Mouse (Mus musculus) MEL (cell line): ENCODE measurements around the gene Lman1l. TPM values are rescaled to one million over a fixed set of nuclear protein-coding genes. Genes with fewer than 3 reads are reported as not detected.

ENCODE experiments used
- DNase-seq: peaks from one replicate; pipeline ENCODE4 v3.0.0; 2011; ENCODE audit warnings: low read depth, low spot score
- H3K27ac ChIP-seq: 2 replicates; pipeline ENCODE4 v1.5.1; 2012; ENCODE audit warnings: low read depth, mild to moderate bottlenecking, control low read depth, low read length, moderate library complexity; ENCODE audit not compliant: control insufficient read depth
- H3K27me3 ChIP-seq, 2 experiments: fragments of 150-350 bp in 1 of 2; sonication (generic) in 1 of 2; 2 replicates each; pipeline ENCODE4 v1.6.1; 2012; ENCODE audit warnings: low read length in 2 of 2, mild to moderate bottlenecking in 2 of 2, improper control_type of control experiment in 1 of 2, moderate library complexity in 1 of 2; ENCODE audit not compliant: insufficient read depth in 2 of 2, control insufficient read depth in 1 of 2
- H3K36me3 ChIP-seq, 2 experiments: 2 replicates each; pipeline ENCODE4 v1.6.1; 2012 to 2014; ENCODE audit warnings: low read length in 2 of 2, improper control_type of control experiment in 1 of 2, inconsistent platforms in 1 of 2, mild to moderate bottlenecking in 1 of 2; ENCODE audit not compliant: insufficient read depth in 2 of 2, control insufficient read depth in 1 of 2
- H3K4me1 ChIP-seq, 2 experiments: fragments of 150-350 bp in 1 of 2; sonication (generic) in 1 of 2; 2 replicates each; pipeline ENCODE4 v1.6.1; 2012; ENCODE audit warnings: low read length in 2 of 2, improper control_type of control experiment in 1 of 2, mild to moderate bottlenecking in 1 of 2; ENCODE audit not compliant: insufficient read depth in 2 of 2, control insufficient read depth in 1 of 2
- H3K4me3 ChIP-seq, 2 experiments: fragments of 150-350 bp in 1 of 2; sonication (generic) in 1 of 2; 2 replicates each; pipeline ENCODE4 v1.5.1; 2012; ENCODE audit warnings: low read depth in 2 of 2, low read length in 2 of 2, mild to moderate bottlenecking in 2 of 2, moderate library complexity in 2 of 2, control low read depth in 1 of 2, improper control_type of control experiment in 1 of 2; ENCODE audit not compliant: control insufficient read depth in 1 of 2, insufficient read depth in 1 of 2
- H3K79me2 ChIP-seq: 2 replicates; pipeline ENCODE4 v1.6.1; 2012; ENCODE audit warnings: mild to moderate bottlenecking, low read length, moderate library complexity; ENCODE audit not compliant: control insufficient read depth, poor library complexity, insufficient read depth
- H3K9ac ChIP-seq: 2 replicates; pipeline ENCODE4 v1.6.1; 2012; ENCODE audit warnings: low read depth, mild to moderate bottlenecking, control low read depth, low read length, moderate library complexity; ENCODE audit not compliant: control insufficient read depth, poor library complexity, severe bottlenecking
- H3K9me3 ChIP-seq: fragments of 150-350 bp; sonication (generic); replicated peaks from 2 replicates; pipeline ENCODE4 v1.6.1; 2012; ENCODE audit warnings: mild to moderate bottlenecking, low read length, improper control_type of control experiment, moderate library complexity; ENCODE audit not compliant: insufficient read depth
- CHD1 ChIP-seq: IDR thresholded peaks from 2 replicates; pipeline ENCODE4 v1.6.1; 2012; ENCODE audit warnings: low read depth, mild to moderate bottlenecking, inconsistent platforms, low read length, improper control_type of control experiment
- EP300 ChIP-seq, 2 experiments: IDR thresholded peaks; 2 replicates each; pipeline ENCODE4 v1.6.1; 2011; ENCODE audit warnings: improper control_type of control experiment in 2 of 2, low read length in 2 of 2, low read depth in 1 of 2, mild to moderate bottlenecking in 1 of 2
- GATA1 ChIP-seq: IDR thresholded peaks from 2 replicates; pipeline ENCODE4 v1.6.1; 2011; ENCODE audit warnings: low read depth, low read length, improper control_type of control experiment
- JUND ChIP-seq: IDR thresholded peaks from 2 replicates; pipeline ENCODE4 v1.6.1; 2011; ENCODE audit warnings: low read depth, mild to moderate bottlenecking, improper control_type of control experiment, low read length
- MAFK ChIP-seq: IDR thresholded peaks from 2 replicates; pipeline ENCODE4 v1.6.1; 2011; ENCODE audit warnings: low read depth, mild to moderate bottlenecking, low read length, improper control_type of control experiment, borderline replicate concordance
- MAX ChIP-seq: IDR thresholded peaks from 2 replicates; pipeline ENCODE4 v1.6.1; 2011; ENCODE audit warnings: low read length, improper control_type of control experiment
- MAZ ChIP-seq: IDR thresholded peaks from 2 replicates; pipeline ENCODE4 v1.6.1; 2012; ENCODE audit warnings: low read depth, mild to moderate bottlenecking, inconsistent platforms, low read length, improper control_type of control experiment
- MEF2A ChIP-seq: IDR thresholded peaks from 2 replicates; pipeline ENCODE4 v1.6.1; 2014; ENCODE audit warnings: low read depth, mild to moderate bottlenecking, inconsistent platforms, low read length, improper control_type of control experiment; ENCODE audit not compliant: poor library complexity, insufficient replicate concordance, severe bottlenecking; ENCODE audit errors: extremely low read depth
- MXI1 ChIP-seq: IDR thresholded peaks from 2 replicates; pipeline ENCODE4 v1.6.1; 2011; ENCODE audit warnings: mild to moderate bottlenecking, low read depth, low read length, improper control_type of control experiment
- MYC ChIP-seq: IDR thresholded peaks from 2 replicates; pipeline ENCODE4 v1.6.1; 2011; ENCODE audit warnings: low read depth, mild to moderate bottlenecking, low read length, improper control_type of control experiment, moderate library complexity
- NELFE ChIP-seq: IDR thresholded peaks from 2 replicates; pipeline ENCODE4 v1.6.1; 2011; ENCODE audit warnings: low read depth, low read length, improper control_type of control experiment
- SIN3A ChIP-seq: IDR thresholded peaks from 2 replicates; pipeline ENCODE4 v1.6.1; 2012; ENCODE audit warnings: low read length, improper control_type of control experiment, inconsistent platforms
- SMC3 ChIP-seq: IDR thresholded peaks from 2 replicates; pipeline ENCODE4 v1.6.1; 2011; ENCODE audit warnings: low read depth, low read length, improper control_type of control experiment
- TBP ChIP-seq: IDR thresholded peaks from 2 replicates; pipeline ENCODE4 v1.8.0; 2011; ENCODE audit warnings: low read depth, low read length, improper control_type of control experiment
- TCF12 ChIP-seq: IDR thresholded peaks from 2 replicates; pipeline ENCODE4 v1.6.1; 2014; ENCODE audit warnings: low read depth, mild to moderate bottlenecking, inconsistent platforms, low read length, improper control_type of control experiment, moderate library complexity
- ZKSCAN1 ChIP-seq: IDR thresholded peaks from 2 replicates; pipeline ENCODE4 v1.6.1; 2012; ENCODE audit warnings: low read depth, mild to moderate bottlenecking, inconsistent platforms, low read length, improper control_type of control experiment, moderate library complexity
- ZMIZ1 ChIP-seq: IDR thresholded peaks from 2 replicates; pipeline ENCODE4 v1.6.1; 2012; ENCODE audit warnings: low read depth, mild to moderate bottlenecking, inconsistent platforms, low read length, improper control_type of control experiment, moderate library complexity
- polyA plus RNA-seq, 2 experiments: library from polyadenylated mRNA; stranded (reverse) in 1 of 2; unstranded in 1 of 2; fragments of >175 nt in 1 of 2; fragments of >200 nt in 1 of 2; gene quantifications; 2 replicates each; pipeline versions ENCODE4 v1.2.1 to v1.2.4; 2012; ENCODE audit warnings: low replicate concordance in 2 of 2, low read depth in 1 of 2; ENCODE audit not compliant: insufficient read length in 2 of 2, insufficient read depth in 1 of 2, missing spikeins in 1 of 2
- total RNA-seq: library from RNA; depleted of rRNA; stranded (reverse); fragments of 300-350 nt; gene quantifications from 2 replicates; pipeline ENCODE4 v1.2.3, GENCODE M21; 2012

Lman1l gene
- total and polyA plus RNA-seq, 3 experiments: 0.08 to 0.11 TPM; not detected in 1

- H3K27me3 ChIP-seq: peaks cover 0 to 4% of the 10 kb centered on the region in 2 experiments
- H3K4me3 ChIP-seq: no peak overlapping the region
- H3K9me3 ChIP-seq: no peaks in the 10 kb centered on the region
- H3K27ac ChIP-seq: no peak overlapping the region
- no peaks in the 10 kb centered on the region for H3K36me3 ChIP-seq
- no peak for DNase-seq
- no peak overlapping the region for H3K9ac ChIP-seq
- H3K79me2 ChIP-seq: no peaks in the 10 kb centered on the region
- H3K4me1 ChIP-seq: no peaks in the 10 kb centered on the region
- TF ChIP-seq SIN3A: no peak
- no peak for TF ChIP-seq MYC
- TF ChIP-seq MEF2A: no peak
- TF ChIP-seq TCF12: no peak
- no peak for TF ChIP-seq TBP
- TF ChIP-seq MAFK: no peak
- TF ChIP-seq EP300 (IDR thresholded peaks at IDR 0.05; ENCODE audit: low read depth in 1 of 2, low read length in 2 of 2): no peak
- TF ChIP-seq JUND: no peak
- TF ChIP-seq GATA1: no peak
- no peak for TF ChIP-seq NELFE
- TF ChIP-seq, all 39 proteins: peak for 0
These were observed 10.8 kb downstream of the Lman1l start for GRCm38 (mm10) chr9:57609803-57610202.

- H3K27ac ChIP-seq: no peak within 1 kb of the TSS
- H3K79me2 ChIP-seq: no peaks in the 10 kb centered on the region
- DNase-seq: peak; percentile 58
- H3K9ac ChIP-seq: no peak within 1 kb of the TSS
- H3K4me1 ChIP-seq: no peaks in the 10 kb centered on the region
- no peaks in the 10 kb centered on the region for H3K36me3 ChIP-seq
- no peaks in the 10 kb centered on the region for H3K9me3 ChIP-seq
- H3K27me3 ChIP-seq: peaks cover 0 to 4% of the 10 kb centered on the region in 2 experiments; a peak in 2 of 4 replicates
- TF ChIP-seq MAZ (0 out of 2 replicates have a peak, but pooled peaks have one; percentile 29), CHD1 (no peak), MAX (no peak), ZKSCAN1 (no peak), JUND (no peak), ZMIZ1 (no peak), SIN3A (peak; percentile 59), MXI1 (peak; percentile 78), SMC3 (0 out of 2 replicates have a peak, but pooled peaks have one; percentile 21)
- no peak within 1 kb of the TSS for H3K4me3 ChIP-seq
These were observed 14.3 kb downstream of the Lman1l start, which contains the start of gene Cplx3 for GRCm38 (mm10) chr9:57606139-57606851. TSS of gene Cplx3 (minus strand) at chr9:57606281.
